ENCODE assay signal across 16 mouse cellular contexts in the genomic region with DNA sequence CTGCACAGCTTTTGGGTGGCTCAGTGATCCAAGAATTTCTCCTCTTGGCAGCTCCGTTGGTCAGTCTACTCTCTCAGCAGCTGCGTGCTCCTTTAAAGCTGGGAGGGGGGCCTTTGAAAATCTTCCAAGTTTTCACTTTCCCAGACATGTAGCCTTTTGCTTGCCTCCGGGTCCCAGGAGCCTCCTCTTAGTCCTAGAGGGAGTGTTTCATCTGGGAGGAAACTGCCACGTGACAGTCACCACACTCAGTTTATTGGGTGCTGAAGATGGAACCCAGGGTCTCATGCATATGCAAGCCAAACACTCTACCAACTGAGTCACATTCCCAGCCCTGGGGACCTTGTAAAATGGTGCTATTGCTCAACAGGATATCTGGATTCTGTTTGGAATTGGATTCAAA.
DNase-seq lines count a peak whose midpoint lies in the region; ATAC-seq and TF ChIP-seq lines count a peak whose summit lies in the region.
"Had no signal": no experiment of that assay in that cellular context is flagged by ENCODE, and none has a peak within 500 bp of the region (broad histone marks: within the 10 kb centered on the region; RNA-seq: fewer than 3 reads in every experiment).

No protein-coding gene starts in this region.

- peaks cover 17% of the 10 kb centered on the region; the same call in 1 of the 2 replicates for H3K4me1 ChIP-seq in hindbrain, postnatal 0 days (ENCODE audit: insufficient read depth, low read length)
- H3K4me1 ChIP-seq in hindbrain, embryonic 12.5 days = peaks cover 30% of the 10 kb centered on the region
- peaks cover 38% of the 10 kb centered on the region for H3K4me1 ChIP-seq in limb, embryonic 13.5 days

- H3K79me3 ChIP-seq in C2C12 (ENCODE audit: low read depth) = no peaks in the 10 kb centered on the region

- 19% methylated on average over 4 of the region's 4 CpGs for whole genome bisulfite sequencing in hindbrain, postnatal 0 days
- WGBS in hindbrain, embryonic 12.5 days = 46% methylated on average over 4 of the region's 4 CpGs
- 18% methylated on average over 4 of the region's 4 CpGs for WGBS in limb, embryonic 13.5 days

- H3K79me2 ChIP-seq in C2C12 (ENCODE audit: control insufficient read depth, insufficient read depth) = no peaks in the 10 kb centered on the region

- H3ac ChIP-seq in C2C12 (ENCODE audit: control insufficient read depth, insufficient read length, low read depth) = no peak overlapping the region

- no peak overlapping the region for H3K4me3 ChIP-seq in hindbrain, postnatal 0 days (ENCODE audit: low read length)
- H3K4me3 ChIP-seq in hindbrain, embryonic 12.5 days = no peak overlapping the region
- H3K4me3 ChIP-seq in C2C12 (ENCODE audit: insufficient read depth, poor library complexity, severe bottlenecking) = no peak overlapping the region
- no peak overlapping the region for H3K4me3 ChIP-seq in limb, embryonic 13.5 days
- H3K4me3 ChIP-seq: hindbrain, embryonic 13.5 days; layer of hippocampus, adult 2 months; midbrain, embryonic 10.5 days had no signal

- no peak overlapping the region for H3K27ac ChIP-seq in hindbrain, postnatal 0 days
- H3K27ac ChIP-seq in hindbrain, embryonic 12.5 days = no peak overlapping the region
- H3K27ac ChIP-seq in limb, embryonic 13.5 days = peak overlapping the region; percentile 52; the same call in 1 of the 2 replicates
- H3K27ac ChIP-seq: hindbrain, embryonic 13.5 days; layer of hippocampus, adult 2 months; midbrain, embryonic 10.5 days had no signal

- peak; percentile 47 for DNase-seq in hindbrain, postnatal 0 days (ENCODE audit: low spot score)
- DNase-seq in R1 (ENCODE audit: low read depth, low spot score) = peak; percentile 54
- DNase-seq in adrenal gland, postnatal 25 days = no peak
- no peak for DNase-seq in spleen, postnatal 36 days (ENCODE audit: low spot score in 2 of 2)
- no peak for DNase-seq in c-Kit-positive CD71-positive TER-119-positive erythroid progenitor cells, embryonic 14.5 days (ENCODE audit: low spot score)
- DNase-seq: adrenal gland, adult 8-10 months; cerebellum, adult 9-10 months; gastrocnemius, postnatal 36 days; heart, postnatal 10 days had no signal

- no peaks in the 10 kb centered on the region for H3K36me3 ChIP-seq in hindbrain, postnatal 0 days (ENCODE audit: insufficient read depth, low read length)
- H3K36me3 ChIP-seq in hindbrain, embryonic 12.5 days = no peaks in the 10 kb centered on the region
- no peaks in the 10 kb centered on the region for H3K36me3 ChIP-seq in C2C12 (ENCODE audit: control insufficient read depth, insufficient read depth)
- H3K36me3 ChIP-seq in limb, embryonic 13.5 days = no peaks in the 10 kb centered on the region
- H3K36me3 ChIP-seq: G1E; hindbrain, embryonic 13.5 days; midbrain, embryonic 10.5 days had no signal

- H3K9me3 ChIP-seq in hindbrain, postnatal 0 days (ENCODE audit: low read length) = no peaks in the 10 kb centered on the region
- peaks cover 6% of the 10 kb centered on the region for H3K9me3 ChIP-seq in hindbrain, embryonic 12.5 days (replicated peaks)
- H3K9me3 ChIP-seq in limb, embryonic 13.5 days = no peaks in the 10 kb centered on the region
- H3K9me3 ChIP-seq: hindbrain, embryonic 13.5 days; midbrain, embryonic 10.5 days had no signal

- H3K9ac ChIP-seq in hindbrain, postnatal 0 days (replicated peaks; ENCODE audit: low read length) = no peak overlapping the region
- no peak overlapping the region for H3K9ac ChIP-seq in hindbrain, embryonic 12.5 days
- no peak overlapping the region for H3K9ac ChIP-seq in limb, embryonic 13.5 days
- H3K9ac ChIP-seq: hindbrain, embryonic 13.5 days had no signal

- H3K4me2 ChIP-seq in hindbrain, postnatal 0 days (ENCODE audit: low read depth, low read length) = no peak overlapping the region
- H3K4me2 ChIP-seq in hindbrain, embryonic 12.5 days (replicated peaks) = no peak overlapping the region
- H3K4me2 ChIP-seq in limb, embryonic 13.5 days (replicated peaks) = peak overlapping the region; percentile 17
- H3K4me2 ChIP-seq: hindbrain, embryonic 13.5 days had no signal

- H3K27me3 ChIP-seq in hindbrain, postnatal 0 days (ENCODE audit: insufficient read depth, low read length) = no peaks in the 10 kb centered on the region
- 0 out of 2 replicates have a peak, but pooled peaks cover 5% of the 10 kb centered on the region for H3K27me3 ChIP-seq in hindbrain, embryonic 12.5 days
- no peaks in the 10 kb centered on the region for H3K27me3 ChIP-seq in C2C12 (ENCODE audit: control insufficient read depth, insufficient read depth, insufficient read length)
- 0 out of 2 replicates have a peak, but pooled peaks cover 3% of the 10 kb centered on the region for H3K27me3 ChIP-seq in limb, embryonic 13.5 days

- no peak for TF ChIP-seq CTCF in hindbrain, postnatal 0 days (IDR thresholded peaks at IDR 0.05; ENCODE audit: low read depth)
- TF ChIP-seq CTCF in C2C12 (IDR thresholded peaks at IDR 0.05; ENCODE audit: control insufficient read depth, insufficient read depth, insufficient read length) = no peak

- no peak for ATAC-seq in hindbrain, postnatal 0 days
- ATAC-seq in hindbrain, embryonic 12.5 days (ENCODE audit: low FRiP score) = no peak
- ATAC-seq in limb, embryonic 13.5 days (ENCODE audit: low FRiP score, low read depth) = peak; percentile 66; the same call in 1 of the 2 replicates

TF ChIP-seq in C2C12, 6 proteins besides CTCF, POLR2A, EP300 and RAD21:
- TF ChIP-seq MAX (IDR thresholded peaks at IDR 0.05) = no peak
- peak; percentile 4 for TF ChIP-seq CEBPB (IDR thresholded peaks at IDR 0.05; ENCODE audit: low read depth)
- peak; percentile 50 for TF ChIP-seq USF1 (IDR thresholded peaks at IDR 0.05; ENCODE audit: low read depth)

Comparison
In these comparisons a context has a peak if more than half of its experiments do, and no peak if none do; other contexts are left out.
1. DNase-seq: peak in hindbrain, postnatal 0 days (single experiment) and R1 (single experiment); none in adrenal gland, postnatal 25 days (single experiment), spleen, postnatal 36 days (0 of 2) and c-Kit-positive CD71-positive TER-119-positive erythroid progenitor cells, embryonic 14.5 days (single experiment).